Mouse (Mus musculus) kidney, postnatal 14 days (tissue): ENCODE results near the gene Zbp1.
A peak's percentile ranks its signal among the peaks of the same experiment; 100 is the strongest.

ENCODE experiments used
- DNase-seq: peaks from one replicate; pipeline ENCODE4 v3.0.0; 2022; ENCODE audit warnings: mixed read lengths

Zbp1 gene

DNA sequence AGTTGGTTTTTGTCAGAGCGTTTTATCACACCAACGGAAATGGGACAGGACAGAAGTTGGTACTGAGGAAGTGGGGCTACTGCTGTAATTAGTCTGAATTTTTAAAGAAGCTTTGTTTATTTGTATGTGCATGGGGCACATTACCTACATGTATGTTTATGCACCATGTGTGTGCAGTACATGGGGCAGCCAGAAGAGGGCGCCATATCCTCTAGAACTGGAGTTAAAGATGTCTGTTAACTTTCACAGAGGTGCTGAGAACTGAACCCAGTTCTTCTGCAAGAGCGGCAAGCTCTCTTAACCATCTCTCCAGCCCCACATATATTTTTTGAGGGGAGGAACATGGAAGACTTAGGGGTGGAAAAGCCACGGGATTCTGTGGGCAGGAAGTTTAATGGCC lies 43.0 kb downstream of the Zbp1 start:
- DNase-seq, result peak; percentile 2

DNA sequence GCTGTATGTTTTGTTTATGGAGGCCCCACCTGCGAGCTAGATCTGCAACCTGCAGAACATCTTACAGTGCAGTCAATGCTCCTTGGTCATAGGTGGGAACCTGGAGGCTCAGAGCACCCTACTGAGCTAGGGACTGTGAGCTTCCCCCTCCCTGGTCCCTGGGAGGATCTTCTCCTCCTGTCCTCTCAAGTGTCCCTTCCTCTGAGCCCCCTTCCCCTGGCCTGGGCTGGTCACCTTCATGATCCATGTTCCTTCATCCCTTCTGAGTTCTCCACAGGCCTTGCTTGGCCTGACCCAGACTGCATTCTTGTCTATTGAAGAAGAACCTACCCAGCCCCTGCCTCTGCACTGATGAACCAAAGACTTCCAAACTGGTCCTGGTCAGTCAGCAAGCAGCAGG lies 44.2 kb downstream of the Zbp1 start:
- no peak for DNase-seq

DNA sequence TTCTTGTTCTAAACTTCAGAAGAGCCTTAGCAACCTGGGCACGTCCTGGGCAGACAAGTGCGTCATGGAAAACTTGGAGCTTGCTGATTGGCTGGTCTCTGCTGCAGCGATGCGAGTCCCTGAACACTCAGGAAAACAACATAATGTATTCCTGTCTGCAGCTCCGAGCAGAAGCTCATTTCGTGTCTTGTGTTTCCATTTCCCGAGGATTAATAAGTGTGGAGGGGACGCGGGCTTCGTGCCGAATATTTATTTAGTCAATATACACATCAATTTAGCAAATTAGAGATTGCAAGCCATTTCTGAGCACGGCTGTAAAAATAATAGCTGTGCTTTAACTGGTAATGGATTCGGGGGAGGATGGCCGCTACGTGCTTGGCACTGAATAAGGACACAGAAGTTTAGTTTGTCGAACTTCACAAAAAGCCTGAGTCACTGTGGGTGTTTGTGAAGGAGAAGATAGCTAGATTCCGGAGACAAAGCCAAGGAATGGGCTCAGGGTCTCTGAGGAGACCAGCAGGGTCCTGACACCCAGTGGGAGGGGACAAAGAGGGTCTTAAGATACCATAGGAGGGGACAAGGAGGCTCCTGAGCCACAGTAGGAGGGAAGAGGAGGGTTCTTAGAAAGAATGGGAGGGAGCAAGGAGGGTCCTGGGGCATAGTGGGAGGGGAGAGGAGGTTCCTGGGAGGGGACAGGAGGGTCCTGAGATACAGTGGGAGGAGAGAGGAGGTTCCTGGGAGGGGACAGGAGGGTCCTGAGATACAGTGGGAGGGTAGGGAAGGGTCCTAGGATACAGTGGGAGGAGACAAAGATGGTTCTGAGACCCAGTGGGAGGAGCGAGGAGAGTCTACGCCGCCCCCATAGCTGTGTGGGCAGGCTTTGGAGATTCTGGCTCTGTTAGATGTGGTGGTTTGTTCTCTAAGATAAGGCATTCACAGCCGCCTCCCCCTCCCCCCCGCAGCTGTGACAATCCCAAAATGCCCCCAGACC lies 44.9 kb downstream of the Zbp1 start:
- DNase-seq, result peak; percentile 89

DNA sequence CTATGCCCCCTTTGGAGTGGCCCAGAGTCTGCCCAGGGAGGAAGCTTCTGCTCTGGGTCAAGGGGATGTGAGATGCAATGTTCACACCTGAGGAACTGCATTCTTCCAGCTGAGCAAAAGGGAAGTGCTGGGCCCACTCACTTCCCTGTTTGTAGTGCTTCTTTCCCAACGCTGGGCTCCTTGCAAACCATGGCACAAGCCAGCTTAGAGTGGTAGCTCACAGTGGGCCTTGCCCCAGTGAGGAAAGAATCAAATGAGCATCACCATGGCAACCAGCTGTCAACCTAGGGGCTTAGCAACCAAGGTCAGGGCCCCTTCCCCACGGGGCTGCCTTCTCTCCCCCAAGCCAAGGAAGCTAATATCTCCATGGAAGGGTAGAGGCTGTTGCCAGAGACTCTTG lies 45.7 kb downstream of the Zbp1 start:
- peak; percentile 18 for DNase-seq

DNA sequence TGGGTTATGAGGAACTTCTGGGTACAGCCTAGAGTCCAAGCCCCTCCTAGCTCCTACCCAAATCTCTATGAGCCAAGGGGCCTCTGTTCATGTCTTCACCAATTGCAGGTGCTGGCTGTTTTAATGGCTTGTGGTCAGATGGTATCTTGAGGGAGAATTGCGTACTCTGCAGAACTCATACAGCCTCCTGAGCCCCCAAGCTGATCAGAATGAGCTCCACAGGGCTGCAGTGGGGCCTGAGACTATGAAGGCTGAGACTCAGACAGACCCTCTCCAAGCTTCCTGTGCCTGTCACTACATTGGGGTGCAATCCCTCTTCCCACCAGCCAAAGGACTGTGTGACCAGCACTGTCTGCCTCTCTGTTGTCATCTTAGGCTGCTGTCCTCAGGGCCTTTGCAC lies 46.3 kb downstream of the Zbp1 start:
- DNase-seq, result no peak

DNA sequence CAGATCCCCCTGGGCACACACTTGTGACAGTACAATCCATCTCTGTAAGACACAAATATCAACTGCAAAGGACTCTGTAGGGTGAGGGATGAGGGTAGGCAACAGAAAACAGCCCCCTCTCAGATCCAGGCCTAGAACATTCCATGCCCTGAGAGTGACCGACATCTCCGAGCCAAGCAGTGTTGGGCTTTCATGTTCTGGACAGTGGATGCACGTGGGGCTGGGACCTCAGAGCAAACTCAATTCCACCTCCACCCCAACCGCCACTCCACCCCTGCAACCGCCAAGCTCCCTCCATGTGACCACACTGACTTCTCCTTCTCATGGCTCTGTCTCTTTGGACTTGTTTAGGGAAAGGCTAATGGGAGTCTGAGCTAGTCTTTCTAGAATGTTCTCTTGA lies 46.8 kb downstream of the Zbp1 start:
- peak; percentile 30 for DNase-seq

DNA sequence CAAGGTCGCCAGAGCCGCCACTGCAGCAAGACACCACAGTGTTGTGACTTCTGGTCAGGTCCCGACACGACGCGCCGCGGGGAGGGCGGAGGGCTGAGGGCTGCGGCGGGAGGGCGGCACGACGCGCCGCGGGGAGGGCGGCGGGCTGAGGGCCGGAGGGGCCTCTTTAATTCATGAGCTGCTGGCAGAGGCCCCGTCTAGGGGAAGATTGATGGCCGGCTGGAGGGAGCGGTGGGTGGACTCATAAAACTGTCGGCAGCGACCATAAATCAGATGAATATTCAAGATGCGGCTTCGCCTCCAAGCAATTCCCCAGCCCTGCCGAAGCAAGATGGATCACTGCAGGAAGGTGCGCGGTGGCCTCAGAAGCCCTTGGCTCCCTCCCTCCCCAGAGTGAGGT lies 47.3 kb downstream of the Zbp1 start:
- peak; percentile 93 for DNase-seq

DNA sequence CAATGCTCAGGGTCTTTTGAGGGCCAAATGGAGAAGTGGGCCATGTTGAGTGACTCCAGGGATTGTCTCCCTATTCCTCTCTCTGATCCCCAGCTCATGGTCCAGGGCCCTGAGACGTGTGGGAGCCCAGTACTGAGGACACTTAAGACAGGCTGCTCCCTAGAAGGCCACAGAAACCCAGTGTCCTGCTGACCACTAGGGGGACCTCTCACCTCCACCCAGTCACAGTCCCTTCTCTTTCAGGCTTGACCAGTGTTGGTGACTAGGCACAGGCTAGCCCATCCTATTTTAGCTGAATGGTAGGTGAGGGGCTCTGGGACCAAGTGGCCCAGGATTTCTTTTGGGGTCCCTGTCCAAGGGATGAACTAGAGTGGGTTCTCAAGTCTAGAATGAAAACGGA lies 48.0 kb downstream of the Zbp1 start:
- DNase-seq, result peak; percentile 49

DNA sequence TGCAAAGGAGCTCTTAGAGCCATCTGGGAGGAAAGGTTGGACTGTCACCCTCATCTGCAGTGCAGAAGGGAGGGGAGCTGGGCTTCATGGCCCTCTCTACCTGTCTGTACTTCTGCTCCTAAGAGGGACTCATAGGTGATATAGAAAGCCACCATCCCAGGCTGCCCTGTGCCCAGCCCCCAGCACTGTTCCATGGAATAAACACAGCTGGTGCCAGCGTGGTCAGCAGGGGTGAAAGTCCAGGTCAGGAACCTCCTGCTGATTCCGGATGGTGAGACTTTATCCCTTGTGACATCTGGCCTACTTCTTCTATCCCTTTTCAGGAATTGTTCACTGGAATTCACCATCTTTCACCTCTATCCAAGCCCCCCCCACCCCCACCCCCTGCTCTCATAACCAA lies 48.6 kb downstream of the Zbp1 start:
- peak; percentile 84 for DNase-seq

DNA sequence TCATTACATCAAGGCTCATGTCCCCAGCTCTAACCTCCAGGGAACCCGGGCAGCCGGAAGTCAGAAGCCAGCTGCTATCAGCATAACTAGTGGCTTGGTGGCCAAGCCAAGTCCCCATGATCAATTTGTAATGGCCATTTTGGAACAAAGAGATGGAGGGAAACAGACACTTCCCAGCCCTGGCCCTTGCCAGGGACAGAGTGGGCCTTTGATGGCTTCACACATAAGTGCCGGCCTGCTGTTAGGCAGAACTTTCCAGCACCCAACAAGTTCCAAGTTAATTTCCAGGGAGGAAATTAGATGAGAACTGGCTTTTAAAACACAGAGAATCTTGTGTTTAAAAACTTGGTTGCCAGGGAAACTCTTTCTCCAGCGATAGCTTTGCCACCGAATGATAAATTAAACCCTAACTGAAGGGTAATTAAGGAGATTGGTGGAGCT lies 50.3 kb downstream of the Zbp1 start:
- DNase-seq, result peak; percentile 38

DNA sequence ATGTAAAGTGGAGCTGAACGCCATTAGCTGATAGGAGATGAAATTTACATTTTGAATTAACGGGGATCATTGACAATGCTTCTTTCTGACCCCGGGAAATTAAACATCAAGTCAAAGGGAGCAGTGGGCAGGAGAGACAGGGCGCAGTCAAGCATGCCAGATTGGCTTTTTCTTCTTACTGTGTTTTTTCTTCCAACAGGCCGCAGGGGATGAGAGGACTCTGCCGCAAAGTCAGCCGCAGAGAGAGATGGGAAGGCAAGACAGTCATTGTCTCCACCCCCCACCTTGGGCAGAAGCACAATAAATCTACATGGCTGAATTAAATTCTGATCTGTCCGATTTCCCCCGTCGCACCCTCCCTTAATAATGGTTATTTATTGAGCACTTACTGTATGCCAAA lies 53.4 kb downstream of the Zbp1 start:
- no peak for DNase-seq

DNA sequence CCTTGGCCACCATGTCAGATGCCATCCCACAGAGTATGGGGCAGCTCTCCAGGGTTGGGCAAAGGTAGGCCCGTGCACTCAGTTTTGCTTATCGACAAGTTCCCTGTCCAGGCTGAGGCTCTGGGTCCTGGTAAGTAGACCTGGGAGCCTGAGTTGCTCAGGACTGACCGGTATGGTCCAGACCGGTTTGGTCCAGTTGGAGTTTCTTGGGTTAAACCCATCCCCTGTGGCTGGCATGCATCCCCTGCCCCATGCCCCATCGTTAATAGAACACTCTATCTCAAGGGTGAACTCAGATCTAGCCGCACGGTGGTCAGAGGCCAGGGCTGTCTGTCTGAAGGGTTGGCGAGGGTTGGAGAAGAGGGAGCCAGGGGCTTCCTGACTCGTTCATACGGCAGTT lies 53.8 kb downstream of the Zbp1 start:
- DNase-seq, result peak; percentile 66

DNA sequence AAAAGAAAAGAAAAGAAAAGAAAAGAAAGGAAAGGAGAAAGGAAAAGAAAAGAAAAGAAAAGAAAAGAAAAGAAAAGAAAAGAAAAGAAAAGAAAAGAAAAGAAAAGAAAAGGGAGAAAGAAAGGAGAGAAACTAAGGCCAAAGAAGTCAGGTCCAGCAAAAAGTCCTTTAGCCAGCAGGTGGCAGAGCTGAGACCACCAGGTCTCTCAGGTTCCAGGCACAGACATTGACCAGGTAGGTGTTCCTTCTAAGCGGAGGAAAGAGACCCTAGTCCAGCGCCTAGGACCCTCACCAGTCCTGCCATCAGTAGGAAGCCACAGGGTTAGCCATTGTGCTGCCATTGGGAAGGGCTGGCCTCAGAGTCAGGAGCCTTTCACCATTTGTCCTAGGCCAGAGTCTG lies 54.4 kb downstream of the Zbp1 start:
- DNase-seq, result peak; percentile 70

DNA sequence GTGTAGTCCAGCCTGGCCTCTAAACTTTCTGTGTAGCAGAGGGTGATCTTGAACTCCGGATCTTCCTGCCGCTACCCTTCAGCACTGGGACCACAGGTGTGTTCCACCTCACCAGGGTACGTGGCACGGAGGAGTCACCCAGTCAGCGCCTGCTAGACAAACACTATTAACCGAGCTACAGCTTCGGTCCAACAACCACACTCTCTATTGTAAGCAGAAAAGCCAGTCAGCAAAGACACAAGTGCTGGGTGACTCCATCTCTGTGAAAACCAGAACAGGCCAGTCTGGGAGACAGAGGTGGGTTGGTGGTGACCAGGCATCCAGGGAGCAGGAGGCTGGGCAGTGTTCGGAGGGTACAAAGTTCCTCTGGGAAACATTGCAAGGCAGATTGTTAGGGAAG lies 55.3 kb downstream of the Zbp1 start:
- peak; percentile 76 for DNase-seq

DNA sequence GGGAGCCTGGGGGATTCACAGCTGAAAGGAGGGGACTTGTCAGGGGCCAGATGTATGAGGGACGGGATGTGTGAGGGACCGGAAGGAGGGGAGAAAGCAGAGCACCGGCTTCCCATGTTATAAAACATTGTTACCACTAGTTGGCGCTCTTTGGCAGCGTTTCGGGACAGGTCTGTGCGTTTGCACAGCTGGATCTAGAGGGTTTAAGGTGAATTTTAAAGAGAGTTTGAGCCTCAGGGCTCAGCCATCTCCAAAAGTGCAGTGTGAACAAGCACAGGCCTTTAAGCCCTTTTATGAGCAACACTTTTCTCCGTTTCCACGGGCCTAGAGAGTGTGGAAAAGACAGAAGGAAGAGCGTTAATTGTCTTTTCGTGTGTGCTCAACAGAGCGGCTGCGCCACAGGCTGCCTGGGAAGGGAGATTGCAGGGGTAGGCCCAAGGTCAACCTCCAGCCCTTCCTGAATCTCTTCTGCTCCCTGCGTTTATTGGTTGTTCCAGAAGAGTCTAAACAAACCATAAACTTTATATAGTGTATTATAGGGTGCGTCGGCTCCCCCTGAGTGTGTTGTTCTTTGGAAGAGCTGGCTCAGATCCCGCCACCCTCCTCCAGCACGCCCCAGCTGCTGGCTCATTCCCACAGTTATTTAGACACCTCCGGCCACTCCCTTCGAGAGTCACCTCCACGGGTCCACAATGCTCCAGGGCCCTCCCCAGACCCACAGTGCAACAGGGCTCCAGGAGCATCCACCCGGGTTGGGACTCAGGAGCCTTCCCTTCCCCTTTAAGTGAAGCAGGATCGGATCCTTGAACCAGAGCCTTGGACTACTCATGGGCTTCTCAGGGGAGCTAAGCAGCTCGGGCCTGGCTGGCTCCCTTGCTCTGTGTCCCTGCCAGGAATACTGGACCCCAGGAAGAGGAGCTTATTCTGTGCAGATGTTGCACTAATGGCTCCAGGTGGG lies 59.1 kb downstream of the Zbp1 start:
- peak; percentile 87 for DNase-seq

DNA sequence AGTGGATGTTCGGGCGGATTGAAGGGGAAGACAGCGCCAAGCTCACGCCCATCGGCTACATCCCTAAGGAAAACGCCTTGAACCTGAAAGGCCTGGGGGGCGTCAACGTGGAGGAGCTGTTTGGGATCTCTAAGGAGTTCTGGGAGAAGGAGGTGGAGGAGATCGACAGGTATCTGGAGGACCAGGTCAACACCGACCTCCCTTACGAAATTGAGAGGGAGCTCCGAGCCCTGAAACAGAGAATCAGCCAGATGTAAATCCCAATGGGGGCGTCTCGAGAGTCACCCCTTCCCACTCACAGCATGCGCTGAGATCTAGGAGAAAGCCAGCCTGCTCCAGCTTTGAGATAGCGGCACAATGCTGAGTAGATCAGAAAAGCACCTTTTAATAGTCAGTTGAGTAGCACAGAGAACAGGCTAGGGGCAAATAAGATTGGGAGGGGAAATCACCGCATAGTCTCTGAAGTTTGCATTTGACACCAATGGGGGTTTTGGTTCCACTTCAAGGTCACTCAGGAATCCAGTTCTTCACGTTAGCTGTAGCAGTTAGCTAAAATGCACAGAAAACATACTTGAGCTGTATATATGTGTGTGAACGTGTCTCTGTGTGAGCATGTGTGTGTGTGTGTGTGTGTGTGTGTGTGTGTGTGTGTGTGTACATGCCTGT lies 60.2 kb downstream of the Zbp1 start:
- no peak for DNase-seq

DNA sequence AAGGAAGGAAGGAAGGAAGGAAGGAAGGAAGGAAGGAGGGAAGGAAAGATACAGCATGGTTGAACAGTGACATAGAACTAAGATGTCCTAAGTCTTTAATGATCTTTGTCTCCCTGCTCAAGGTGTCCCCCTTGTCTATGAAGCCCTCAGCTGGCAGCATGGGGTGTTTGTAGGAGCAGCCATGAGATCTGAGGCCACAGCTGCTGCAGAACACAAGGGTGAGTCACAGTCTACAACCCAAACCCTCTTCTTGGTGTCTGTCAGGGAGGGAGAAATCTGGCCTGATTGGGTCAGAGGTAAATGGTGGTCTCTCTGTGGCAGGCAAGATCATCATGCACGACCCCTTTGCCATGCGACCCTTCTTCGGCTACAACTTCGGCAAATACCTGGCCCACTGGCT lies 60.9 kb downstream of the Zbp1 start:
- DNase-seq, result no peak

DNA sequence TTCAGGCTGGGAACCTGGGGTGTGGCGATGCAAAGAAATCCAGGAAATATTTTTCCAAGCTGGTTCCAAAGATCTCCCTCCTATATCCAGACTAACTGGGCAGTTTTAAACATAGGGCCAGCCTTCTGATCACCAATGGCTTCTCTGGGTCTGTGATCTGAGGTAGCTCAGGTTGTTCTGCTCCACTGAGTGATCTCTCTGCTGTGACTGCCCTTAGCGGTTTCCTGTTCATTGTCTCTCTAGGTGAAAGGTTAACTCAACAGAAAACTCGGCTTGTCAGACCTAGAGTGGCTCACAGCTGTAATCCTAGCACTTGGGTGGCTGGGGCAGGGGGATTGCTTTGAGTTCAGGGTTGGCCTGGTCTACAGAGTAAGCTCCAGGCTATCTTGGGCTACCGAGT lies 61.3 kb downstream of the Zbp1 start:
- DNase-seq, result peak; percentile 45

DNA sequence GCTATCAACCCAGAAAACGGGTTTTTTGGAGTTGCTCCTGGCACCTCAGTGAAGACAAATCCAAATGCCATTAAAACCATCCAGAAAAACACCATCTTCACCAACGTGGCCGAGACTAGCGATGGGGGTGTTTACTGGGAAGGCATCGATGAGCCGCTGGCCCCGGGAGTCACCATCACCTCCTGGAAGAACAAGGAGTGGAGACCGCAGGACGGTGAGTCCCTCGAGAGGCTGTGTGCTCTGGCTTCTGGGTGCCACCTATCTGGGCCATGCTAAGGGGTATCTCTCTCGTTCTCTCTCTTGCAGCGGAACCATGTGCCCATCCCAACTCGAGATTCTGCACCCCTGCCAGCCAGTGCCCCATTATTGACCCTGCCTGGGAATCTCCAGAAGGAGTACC lies 61.8 kb downstream of the Zbp1 start:
- DNase-seq, result no peak
